Mouse (Mus musculus) neural tube, postnatal 0 days (tissue): ENCODE measurements around the gene Nqo1. TPM values are rescaled to one million over a fixed set of nuclear protein-coding genes. Genes with fewer than 3 reads are reported as not detected.

Source experiments
- polyA plus RNA-seq: library from polyadenylated mRNA; unstranded; fragments of >200 nt; fragmentation: Nextera tagmentation; extraction: Ambion mirVana; gene quantifications from 2 replicates; pipeline ENCODE4 v1.2.1, GENCODE M21; 2015

The Nqo1 gene
- 18.9 and 20.0 TPM in 2 replicates for polyA plus RNA-seq

GRCm38 (mm10) chr8:107403038-107403781 is at the start of gene Nqo1:
Gene Nqo1 (minus strand): TSS chr8:107403206.

GRCm38 (mm10) chr8:107435962-107436831 is 33.2 kb upstream of the Nqo1 start, which contains the start of gene Wwp2:
Gene Wwp2 (plus strand): TSS chr8:107436365.

GRCm38 (mm10) chr8:107424597-107425229 is 21.7 kb upstream of the Nqo1 start, which contains the start of gene Nob1:
Gene Nob1 (minus strand): TSS chr8:107425051.

Other genes with a start within 250 kb of the Nqo1 start
- 7.4 and 7.7 TPM in 2 replicates for gene Nfat5, start 109.7 kb downstream of the Nqo1 start, polyA plus RNA-seq
- 49.9 and 54.2 TPM in 2 replicates for gene Nob1, start 21.8 kb upstream of the Nqo1 start, polyA plus RNA-seq
- gene Wwp2, start 33.2 kb upstream of the Nqo1 start, polyA plus RNA-seq = 26.1 and 26.7 TPM in 2 replicates
- 248 and 258 TPM in 2 replicates for gene Psmd7, start 185.3 kb upstream of the Nqo1 start, polyA plus RNA-seq